Mouse (Mus musculus) 3134 (cell line): ENCODE results near the gene Bcl6b.

Experiments
- DNase-seq: peaks from one replicate; pipeline ENCODE4 v3.0.0-alpha.2; 2011; ENCODE audit warnings: low spot score; ENCODE audit not compliant: insufficient read length; ENCODE audit errors: extremely low read depth

Gene Bcl6b

GRCm38 (mm10) chr11:70177647-70178046 lies 52.0 kb downstream of the Bcl6b start:
- no peak for DNase-seq

GRCm38 (mm10) chr11:70174491-70174890 lies 55.1 kb downstream of the Bcl6b start:
- no peak for DNase-seq
